12 mouse cellular contexts compared by ENCODE assay signal in genomic region chr6:107566944-107567634, GRCm38 (mm10). TPM values are rescaled to one million over a fixed set of nuclear protein-coding genes. Genes with fewer than 3 reads are reported as not detected.
DNase-seq lines count a peak whose midpoint lies in the region.
"Had no signal": no experiment of that assay in that cellular context is flagged by ENCODE, and none has a peak within 500 bp of the region (broad histone marks: within the 10 kb centered on the region; RNA-seq: fewer than 3 reads in every experiment).

No protein-coding gene starts in this region.

- peak; percentile 50 for DNase-seq in left cerebral cortex, postnatal 4 days
- no peak for DNase-seq in left cerebral cortex, adult 9 months (ENCODE audit: low spot score in 2 of 2)
- DNase-seq in cerebellum, adult 11 months, result peak; percentile 80
- DNase-seq in cerebellum, postnatal 36 days, result peak; percentile 88
- DNase-seq in lung, postnatal 4 days, result peak; percentile 13 to 54
- DNase-seq in right cerebral cortex, postnatal 14 days, result no peak
- DNase-seq in gastrocnemius, postnatal 14 days, result no peak
- DNase-seq: heart, postnatal 4 days; kidney, postnatal 14 days; layer of hippocampus, postnatal 36 days; thymus, postnatal 36 days had no signal

- intact Hi-C loops in left cerebral cortex, postnatal 4 days (cut with DNase I), result no loop called here
- intact Hi-C loops in gastrocnemius, postnatal 14 days (cut with DNase I; ENCODE audit: low total_unique reads), result no loop called here

RNA-seq across cellular contexts. Expression of gene Lrrn1, which starts 37.5 kb away (rescaled TPM):
- 10 to 100 TPM; 31.8 to 32.2 TPM for total RNA-seq in left cerebral cortex, postnatal 4 days (2021)
- total RNA-seq in gastrocnemius, postnatal 14 days (2021), result 10 to 100 TPM; 15.0 to 23.6 TPM
- total RNA-seq: G1E had no signal

Comparison
In these comparisons a context has a peak if more than half of its experiments do, and no peak if none do; other contexts are left out.
1. DNase-seq: peak in left cerebral cortex, postnatal 4 days (single experiment), cerebellum, adult 11 months (single experiment), cerebellum, postnatal 36 days (2 of 2) and lung, postnatal 4 days (2 of 2); none in left cerebral cortex, adult 9 months (0 of 2), right cerebral cortex, postnatal 14 days (single experiment) and gastrocnemius, postnatal 14 days (single experiment).